Mouse (Mus musculus) liver, adult 2 months (tissue): ENCODE measurements around the gene Tpx2.

ENCODE experiments used
- CTCF ChIP-seq: fragments of 200-500 bp; IDR thresholded peaks from 2 replicates; pipeline ENCODE4 v1.5.1; 2011; ENCODE audit warnings: low read depth, low read length, control low read depth
- POLR2A ChIP-seq: fragments of 200-500 bp; IDR thresholded peaks from 2 replicates; pipeline ENCODE4 v1.6.1; 2011; ENCODE audit warnings: low read length, control low read depth; ENCODE audit not compliant: insufficient read depth; ENCODE audit errors: extremely low read depth

GRCm38 (mm10) chr2:152915453-152915852 lies 67.7 kb downstream of the Tpx2 start:
- TF ChIP-seq CTCF, result no peak
- TF ChIP-seq POLR2A, result no peak
